Mouse (Mus musculus) stomach, adult 2 months (tissue): ENCODE results near the gene Dpt. TPM values are rescaled to one million over a fixed set of nuclear protein-coding genes. Genes with fewer than 3 reads are reported as not detected.

ENCODE experiments used
- polyA plus RNA-seq: library from polyadenylated mRNA; depleted of rRNA; stranded (reverse); fragments of >200 nt; gene quantifications from 2 replicates; pipeline ENCODE4 v1.2.3, GENCODE M21; 2012; rRNA removed

The Dpt gene
- 20.3 and 34.0 TPM in 2 replicates for polyA plus RNA-seq

DNA sequence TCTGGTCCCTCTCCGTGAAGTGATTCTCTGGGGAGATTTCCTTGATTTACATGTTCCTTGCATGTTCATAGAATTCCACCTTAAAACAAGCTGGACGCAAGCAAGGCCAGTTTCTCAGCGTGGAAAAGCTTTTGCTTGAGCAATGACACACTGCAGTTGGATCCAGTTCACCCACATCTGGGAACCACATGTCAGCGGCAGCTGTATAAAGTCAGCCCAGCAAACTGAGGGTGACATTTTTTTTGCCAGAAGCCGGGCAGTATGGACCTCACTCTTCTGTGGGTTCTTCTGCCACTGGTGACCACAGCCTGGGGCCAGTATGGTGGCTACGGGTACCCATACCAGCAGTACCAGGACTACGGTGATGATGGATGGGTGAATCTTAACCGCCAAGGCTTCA, at the start of gene Dpt:
Dpt (plus strand) TSS at position 174 of the 400 bp plus-strand sequence.

Other genes with a start within 250 kb of the Dpt start
- not detected in 2 replicates for gene Xcl1, start 138.9 kb downstream of the Dpt start, polyA plus RNA-seq